Mouse (Mus musculus): ENCODE data around the gene Zfp365. TPM values are rescaled to one million over a fixed set of nuclear protein-coding genes. Genes with fewer than 3 reads are reported as not detected.

The Zfp365 gene
- 0.51 and 0.73 TPM in 2 replicates for polyA plus RNA-seq (2015; fragmentation: Nextera tagmentation; extraction: Ambion mirVana)

DNA sequence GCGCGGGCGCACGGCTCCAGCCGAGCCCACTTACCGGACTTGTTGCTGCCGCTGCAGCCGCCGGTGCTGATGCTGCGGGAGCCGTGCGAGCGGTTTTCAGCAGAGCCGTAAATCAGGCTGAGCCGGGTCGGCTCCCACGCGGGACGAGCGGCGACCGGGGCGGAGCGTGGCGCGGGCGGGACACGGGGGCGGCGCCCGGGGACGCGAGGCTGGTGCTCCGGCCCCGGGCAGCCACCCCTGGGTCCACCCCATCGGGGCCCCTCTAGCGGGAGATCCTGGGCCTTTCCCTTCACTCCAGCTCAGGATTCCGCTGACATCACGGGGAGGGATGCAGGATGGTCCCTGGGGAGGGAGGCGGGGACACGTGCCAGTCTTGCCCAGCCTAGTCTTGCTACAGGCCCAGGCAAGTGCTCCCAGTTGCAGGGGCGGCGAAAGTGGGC lies at the start of gene Zfp365:
Gene Zfp365, minus strand, starts transcription at position 326 of the 440 bp plus-strand sequence.

Other genes with a start within 250 kb of the Zfp365 start
- gene Rtkn2, start 66.9 kb upstream of the Zfp365 start, polyA plus RNA-seq (2015; fragmentation: Nextera tagmentation; extraction: Ambion mirVana), result 2.9 and 3.0 TPM in 2 replicates